Mouse (Mus musculus) liver, adult (tissue): ENCODE results near the gene Ell.

ENCODE experiments used
- GATA4 ChIP-seq: IDR thresholded peaks from 2 replicates; pipeline ENCODE4 v1.6.1; 2014; ENCODE audit warnings: mild to moderate bottlenecking, low read length; ENCODE audit not compliant: insufficient replicate concordance

Ell gene

DNA sequence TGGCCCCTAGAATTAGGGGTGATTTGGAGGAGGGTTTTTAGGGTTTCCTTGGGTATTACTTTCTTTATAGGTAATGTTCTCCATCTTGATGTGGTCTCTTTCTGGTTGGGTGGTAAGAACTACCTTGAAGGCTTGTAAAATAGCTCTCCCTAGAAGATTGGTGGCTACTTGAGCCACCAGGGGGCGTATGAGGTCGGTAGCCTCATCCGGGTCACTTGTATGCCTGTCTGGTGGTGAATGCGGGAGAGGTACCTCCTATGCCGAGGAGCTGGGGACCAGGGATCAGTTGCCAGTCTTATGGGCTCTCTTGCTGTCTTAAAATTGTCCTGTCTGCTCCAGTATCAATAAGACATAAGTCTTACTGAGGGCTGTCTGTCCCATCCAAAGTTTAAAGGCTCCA, 85.8 kb downstream of the Ell start:
- TF ChIP-seq GATA4 = no peak

DNA sequence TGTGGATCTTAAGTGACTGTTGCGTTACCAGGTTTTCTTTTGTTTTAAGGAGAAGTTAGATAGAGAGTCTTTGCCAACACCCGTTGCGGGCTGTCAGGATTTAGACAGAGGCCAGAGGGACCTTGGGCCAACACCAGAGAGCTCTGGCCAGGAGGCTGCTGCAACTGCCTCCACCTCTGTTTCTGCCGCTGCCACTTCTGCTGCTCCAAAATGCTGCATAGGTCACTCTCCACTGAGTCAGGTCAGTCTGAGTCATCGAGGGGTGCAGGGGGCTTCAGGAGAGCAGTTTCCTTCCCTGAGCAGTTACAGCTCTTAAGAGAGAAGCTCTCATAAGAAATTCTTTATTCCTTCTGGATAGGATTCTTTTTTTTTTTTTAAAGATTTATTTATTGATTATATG, 87.8 kb downstream of the Ell start:
- TF ChIP-seq GATA4 = no peak

DNA sequence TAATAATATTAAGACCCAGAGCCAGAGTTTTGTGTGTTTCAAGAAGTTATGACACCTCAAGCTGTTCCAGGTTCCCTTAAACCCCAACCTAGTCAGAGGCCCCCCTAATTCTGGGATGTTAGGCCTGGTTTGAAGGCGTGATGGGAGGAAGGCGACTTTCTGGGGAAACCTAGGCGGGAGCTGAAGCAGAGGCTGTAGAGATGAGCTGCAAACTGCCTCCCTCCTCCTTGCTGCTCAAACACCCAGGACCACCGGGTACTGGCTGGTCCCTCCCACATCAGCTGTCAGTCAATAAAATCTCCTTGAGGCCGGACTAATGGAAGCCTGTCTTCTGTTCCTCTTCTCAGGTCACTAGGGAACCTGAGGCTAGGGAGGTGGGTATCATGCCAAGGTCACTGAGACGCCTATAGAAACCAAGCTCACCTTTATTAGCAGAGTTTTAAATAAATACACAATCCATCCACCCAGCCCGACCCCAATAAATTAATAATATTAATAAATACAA, 89.8 kb downstream of the Ell start:
- TF ChIP-seq GATA4 = no peak

- TF ChIP-seq GATA4 = no peak; the same call in 1 of the 2 replicates
Observed at GRCm38 (mm10) chr8:70629574-70630531, 90.6 kb downstream of the Ell start.

GRCm38 (mm10) chr8:70630532-70631381, 91.5 kb downstream of the Ell start:
- TF ChIP-seq GATA4 = no peak

- TF ChIP-seq GATA4 = no peak
Observed at GRCm38 (mm10) chr8:70631436-70631835, 92.2 kb downstream of the Ell start.

- TF ChIP-seq GATA4 = no peak
Observed at GRCm38 (mm10) chr8:70632346-70632892, 93.2 kb downstream of the Ell start, which contains the start of gene Gdf15. TSS of gene Gdf15 (minus strand) at chr8:70632456.

GRCm38 (mm10) chr8:70634066-70634465, 94.8 kb downstream of the Ell start:
- no peak for TF ChIP-seq GATA4

GRCm38 (mm10) chr8:70635527-70635926, 96.3 kb downstream of the Ell start:
- TF ChIP-seq GATA4 = no peak

- no peak for TF ChIP-seq GATA4
Observed at GRCm38 (mm10) chr8:70636838-70637237, 97.6 kb downstream of the Ell start.

DNA sequence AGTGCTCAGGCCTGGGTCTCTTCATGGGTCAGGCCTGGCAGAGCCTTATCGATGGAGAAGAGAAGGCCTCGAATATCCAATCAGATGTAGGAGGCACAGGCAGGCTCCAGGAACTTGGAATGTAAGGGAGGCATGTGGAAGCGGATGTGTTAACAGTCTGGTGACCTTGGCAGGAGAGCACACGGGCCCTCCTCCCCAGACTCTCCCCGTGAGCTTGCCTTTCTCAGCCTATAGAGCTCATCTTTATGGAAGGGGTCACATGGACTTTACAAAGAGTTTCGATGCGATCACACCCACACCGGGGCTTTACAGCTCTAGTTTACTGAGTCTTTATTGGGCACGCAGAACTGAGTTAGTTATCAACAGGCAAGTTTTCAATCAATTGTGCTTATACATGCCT, 99.5 kb downstream of the Ell start:
- TF ChIP-seq GATA4 = no peak
